In genomic region chr8:86617759-86618387, GRCm38 (mm10) we compare ENCODE assay signal across 21 mouse cellular contexts. TPM values are rescaled to one million over a fixed set of nuclear protein-coding genes. Genes with fewer than 3 reads are reported as not detected.
A peak's percentile ranks its signal among the peaks of the same experiment; 100 is the strongest.
DNase-seq lines count a peak whose midpoint lies in the region; ATAC-seq and TF ChIP-seq lines count a peak whose summit lies in the region.
"Had no signal": no experiment of that assay in that cellular context is flagged by ENCODE, and none has a peak within 500 bp of the region (broad histone marks: within the 10 kb centered on the region; RNA-seq: fewer than 3 reads in every experiment).

No protein-coding gene starts in this region.

- no peak overlapping the region for H3K27ac ChIP-seq in liver, postnatal 0 days (ENCODE audit: low read depth)
- no peak overlapping the region for H3K27ac ChIP-seq in forebrain, embryonic 15.5 days (replicated peaks)
- H3K27ac ChIP-seq: embryonic facial prominence, embryonic 12.5 days; heart, embryonic 13.5 days; kidney, embryonic 15.5 days; macrophage; neural tube, embryonic 13.5 days had no signal

- peaks cover 7% of the 10 kb centered on the region; the same call in 1 of the 2 replicates for H3K27me3 ChIP-seq in G1E (ENCODE audit: insufficient read depth, low read length)
- H3K27me3 ChIP-seq in liver, postnatal 0 days (ENCODE audit: insufficient read depth, low read length), result no peaks in the 10 kb centered on the region
- H3K27me3 ChIP-seq in forebrain, embryonic 15.5 days, result no peaks in the 10 kb centered on the region
- H3K27me3 ChIP-seq: embryonic facial prominence, embryonic 12.5 days; heart, embryonic 13.5 days; kidney, embryonic 15.5 days; neural tube, embryonic 13.5 days had no signal

- H3K9ac ChIP-seq in liver, postnatal 0 days (replicated peaks), result no peak overlapping the region
- no peak overlapping the region for H3K9ac ChIP-seq in forebrain, embryonic 15.5 days (replicated peaks)
- H3K9ac ChIP-seq: embryonic facial prominence, embryonic 12.5 days; heart, embryonic 13.5 days; kidney, embryonic 15.5 days; lung, embryonic 14.5 days; neural tube, embryonic 13.5 days had no signal

- peaks cover 20% of the 10 kb centered on the region for H3K4me1 ChIP-seq in G1E (ENCODE audit: insufficient read depth, low read depth, low read length)
- peaks cover 17% of the 10 kb centered on the region for H3K4me1 ChIP-seq in liver, postnatal 0 days (ENCODE audit: insufficient read depth)
- H3K4me1 ChIP-seq in forebrain, embryonic 15.5 days, result no peaks in the 10 kb centered on the region
- H3K4me1 ChIP-seq: embryonic facial prominence, embryonic 12.5 days; heart, embryonic 13.5 days; kidney, embryonic 15.5 days; neural tube, embryonic 13.5 days had no signal

- WGBS in liver, postnatal 0 days (ENCODE audit: insufficient replicate concordance), result 33% methylated on average over 7 of the region's 7 CpGs
- WGBS in forebrain, embryonic 15.5 days, result 77% methylated on average over 7 of the region's 7 CpGs

- no peak for TF ChIP-seq CTCF in G1E (IDR thresholded peaks at IDR 0.05; ENCODE audit: low read depth, low read length)
- TF ChIP-seq CTCF in liver, postnatal 0 days (IDR thresholded peaks at IDR 0.05; ENCODE audit: low read depth), result no peak

- H3K36me3 ChIP-seq in G1E (replicated peaks), result no peaks in the 10 kb centered on the region
- no peaks in the 10 kb centered on the region for H3K36me3 ChIP-seq in liver, postnatal 0 days (replicated peaks; ENCODE audit: insufficient read depth, low read length)
- H3K36me3 ChIP-seq in forebrain, embryonic 15.5 days, result no peaks in the 10 kb centered on the region
- H3K36me3 ChIP-seq: embryonic facial prominence, embryonic 12.5 days; heart, embryonic 13.5 days; kidney, embryonic 15.5 days; neural tube, embryonic 13.5 days had no signal

- H3K4me2 ChIP-seq in liver, postnatal 0 days (ENCODE audit: low read depth, low read length), result no peak overlapping the region
- no peak overlapping the region for H3K4me2 ChIP-seq in forebrain, embryonic 15.5 days (replicated peaks)
- H3K4me2 ChIP-seq: embryonic facial prominence, embryonic 12.5 days; heart, embryonic 13.5 days; kidney, embryonic 15.5 days; lung, embryonic 14.5 days; neural tube, embryonic 13.5 days had no signal

- no peaks in the 10 kb centered on the region for H3K9me3 ChIP-seq in G1E (replicated peaks)
- H3K9me3 ChIP-seq in liver, postnatal 0 days (ENCODE audit: low read length), result no peaks in the 10 kb centered on the region
- H3K9me3 ChIP-seq in forebrain, embryonic 15.5 days, result no peaks in the 10 kb centered on the region
- H3K9me3 ChIP-seq: embryonic facial prominence, embryonic 12.5 days; heart, embryonic 13.5 days; kidney, embryonic 15.5 days; neural tube, embryonic 13.5 days had no signal

- peak; percentile 92 for ATAC-seq in G1E (ENCODE audit: extremely low read depth, insufficient number of reproducible peaks, low FRiP score, poor library complexity, severe bottlenecking)
- peak; percentile 73 for ATAC-seq in granulocyte monocyte progenitor cell, adult 5-6 weeks (replicated peaks; ENCODE audit: poor library complexity, severe bottlenecking)
- peak; percentile 55 for ATAC-seq in liver, postnatal 0 days
- no peak for ATAC-seq in forebrain, embryonic 15.5 days (replicated peaks)
- no peak for ATAC-seq in frontal cortex, adult (ENCODE audit: low TSS enrichment)
- ATAC-seq: forebrain, embryonic 16.5 days; hindbrain, embryonic 16.5 days; intestine, embryonic 16.5 days had no signal

- no peak overlapping the region for H3K4me3 ChIP-seq in G1E (ENCODE audit: low read depth, low read length)
- H3K4me3 ChIP-seq in liver, postnatal 0 days (ENCODE audit: low read depth, low read length), result no peak overlapping the region
- H3K4me3 ChIP-seq in forebrain, embryonic 15.5 days, result no peak overlapping the region
- H3K4me3 ChIP-seq: embryonic facial prominence, embryonic 12.5 days; heart, embryonic 13.5 days; kidney, embryonic 15.5 days; neural tube, embryonic 13.5 days had no signal

- TF ChIP-seq EP300 in liver, postnatal 0 days (IDR thresholded peaks at IDR 0.05; ENCODE audit: low read depth), result peak; percentile 86

- no peak for DNase-seq in G1E (ENCODE audit: low spot score)
- no peak for DNase-seq in liver, postnatal 0 days
- DNase-seq in adrenal gland, postnatal 14 days, result no peak
- DNase-seq in lung, adult 18-20 months, result no peak
- DNase-seq: cerebellum, adult 2 months; lung, embryonic 14.5 days; midbrain, embryonic 14.5 days had no signal

RNA-seq across cellular contexts. Expression of gene Lonp2, which starts 6.0 kb away (rescaled TPM):
- total RNA-seq in G1E (2014; fragmentation: Nextera tagmentation) (41.9 and 42.5 TPM in 2 replicates), G1E (2017) (70.5 and 73.4 TPM in 2 replicates)
- 45.9 and 47.8 TPM in 2 replicates for polyA plus RNA-seq in G1E (2012)
- total RNA-seq in granulocyte monocyte progenitor cell, adult 5-6 weeks (2014; fragmentation: Nextera tagmentation), result 29.4 and 31.9 TPM in 2 replicates
- 41.1 and 44.9 TPM in 2 replicates for total RNA-seq in granulocyte monocyte progenitor cell, adult 5-6 weeks (2017)
- 76.2 and 77.8 TPM in 2 replicates for polyA plus RNA-seq in liver, postnatal 0 days (2015; fragmentation: Nextera tagmentation; extraction: Ambion mirVana)
- polyA plus RNA-seq in forebrain, embryonic 15.5 days (2015; fragmentation: Nextera tagmentation; extraction: Ambion mirVana), result 87.6 and 88.3 TPM in 2 replicates
- total RNA-seq in adrenal gland, postnatal 14 days (2021), result 123 and 136 TPM in 2 replicates

RNA-seq across cellular contexts. Expression of gene Abcc12, which starts 37.4 kb away (rescaled TPM):
- total RNA-seq in G1E (2014; fragmentation: Nextera tagmentation) (not detected in 2 replicates), G1E (2017) (0.05 TPM in 1 of 2 replicates, not detected in the other)
- polyA plus RNA-seq in G1E (2012), result 0.01 TPM in 1 of 2 replicates, not detected in the other
- total RNA-seq in granulocyte monocyte progenitor cell, adult 5-6 weeks (2014; fragmentation: Nextera tagmentation), result not detected in 2 replicates
- total RNA-seq in granulocyte monocyte progenitor cell, adult 5-6 weeks (2017), result not detected in 2 replicates
- not detected in 2 replicates for polyA plus RNA-seq in liver, postnatal 0 days (2015; fragmentation: Nextera tagmentation; extraction: Ambion mirVana)
- polyA plus RNA-seq in forebrain, embryonic 15.5 days (2015; fragmentation: Nextera tagmentation; extraction: Ambion mirVana), result 0.18 and 0.23 TPM in 2 replicates
- total RNA-seq in adrenal gland, postnatal 14 days (2021), result 0.15 TPM in 1 of 2 replicates, not detected in the other
- total RNA-seq: adrenal gland, adult 18-20 months; gastrocnemius, adult 18-20 months; heart, postnatal 25 days had no signal
- polyA plus RNA-seq: heart, embryonic 13.5 days; lung, embryonic 14.5 days; macrophage had no signal

Comparison
In these comparisons a context has a peak if more than half of its experiments do, and no peak if none do; other contexts are left out.
1. ATAC-seq: peak in G1E (single experiment), granulocyte monocyte progenitor cell, adult 5-6 weeks (single experiment) and liver, postnatal 0 days (single experiment); none in forebrain, embryonic 15.5 days (single experiment) and frontal cortex, adult (single experiment).